Mouse (Mus musculus) midbrain, embryonic 15.5 days (tissue): ENCODE results near the gene Clasp2. TPM values are rescaled to one million over a fixed set of nuclear protein-coding genes. Genes with fewer than 3 reads are reported as not detected.

Experiments
- ATAC-seq: fragments of 200-750 bp; cut with Nextera tagmentation; replicated peaks from 2 replicates; pipeline ENCODE4 v1.8.0; 2017; ENCODE audit warnings: moderate TSS enrichment
- H3K27ac ChIP-seq: fragments of 300-500 bp; sonication (generic); 2 replicates; pipeline ENCODE4 v1.5.1; 2015; ENCODE audit warnings: mild to moderate bottlenecking, inconsistent platforms
- H3K27me3 ChIP-seq: fragments of 300-500 bp; sonication (generic); replicated peaks from 2 replicates; pipeline ENCODE4 v1.6.1; 2015; ENCODE audit warnings: inconsistent platforms
- H3K36me3 ChIP-seq: fragments of 300-500 bp; sonication (generic); replicated peaks from 2 replicates; pipeline ENCODE4 v1.6.1; 2015; ENCODE audit warnings: inconsistent platforms
- H3K4me1 ChIP-seq: fragments of 300-500 bp; sonication (generic); 2 replicates; pipeline ENCODE4 v1.6.1; 2015; ENCODE audit warnings: inconsistent platforms
- H3K4me2 ChIP-seq: fragments of 300-500 bp; sonication (generic); 2 replicates; pipeline ENCODE4 v1.6.1; 2015; ENCODE audit warnings: inconsistent platforms, mild to moderate bottlenecking, moderate library complexity
- H3K4me3 ChIP-seq: fragments of 300-500 bp; sonication (generic); 2 replicates; pipeline ENCODE4 v1.5.1; 2015; ENCODE audit warnings: mild to moderate bottlenecking, inconsistent platforms
- H3K9ac ChIP-seq: fragments of 300-500 bp; sonication (generic); 2 replicates; pipeline ENCODE4 v1.6.1; 2015; ENCODE audit warnings: mild to moderate bottlenecking, inconsistent platforms
- H3K9me3 ChIP-seq: fragments of 300-500 bp; sonication (generic); 2 replicates; pipeline ENCODE4 v1.6.1; 2016; ENCODE audit warnings: inconsistent platforms
- WGBS: fragments of 180-500 bp; shearing (Covaris S2); methylation state at CpG from one replicate; pipeline ENCODE4 v1.1.7; 2015; ENCODE audit warnings: mixed read lengths; 5-methylcytosine and 5-hydroxymethylcytosine counted together
- polyA plus RNA-seq: library from polyadenylated mRNA; unstranded; fragments of >200 nt; fragmentation: Nextera tagmentation; extraction: Ambion mirVana; gene quantifications from 2 replicates; pipeline ENCODE4 v1.2.1, GENCODE M21; 2015

Clasp2 gene
- polyA plus RNA-seq, 1 experiment from 2014 or later, result 143 TPM

- Histone ChIP-seq H3K4me2 (no peak overlapping the region), H3K4me3 (no peak overlapping the region), H3K9ac (no peak overlapping the region), H3K27ac (no peak overlapping the region), H3K9me3 (no peaks in the 10 kb centered on the region), H3K4me1 (no peaks in the 10 kb centered on the region), H3K27me3 (no peaks in the 10 kb centered on the region), H3K36me3 (no peaks in the 10 kb centered on the region)
- no peak for ATAC-seq
- 91% methylated on average over 18 of the region's 18 CpGs for WGBS
Measured at GRCm38 (mm10) chr9:113726991-113727680, 14.1 kb upstream of the Clasp2 start.

- Histone ChIP-seq H3K27me3 (no peaks in the 10 kb centered on the region), H3K9ac (no peak overlapping the region), H3K36me3 (no peaks in the 10 kb centered on the region), H3K9me3 (no peaks in the 10 kb centered on the region), H3K27ac (no peak overlapping the region), H3K4me2 (no peak overlapping the region), H3K4me3 (no peak overlapping the region), H3K4me1 (no peaks in the 10 kb centered on the region)
- WGBS, result 87% methylated on average over 3 of the region's 3 CpGs
- ATAC-seq, result no peak
Measured at GRCm38 (mm10) chr9:113731540-113731939, 9.7 kb upstream of the Clasp2 start.

GRCm38 (mm10) chr9:113735920-113736319 lies 5.4 kb upstream of the Clasp2 start:
- Histone ChIP-seq H3K9ac (no peak overlapping the region), H3K27ac (no peak overlapping the region), H3K4me2 (no peak overlapping the region), H3K4me1 (peaks cover 6% of the 10 kb centered on the region), H3K36me3 (no peaks in the 10 kb centered on the region), H3K27me3 (no peaks in the 10 kb centered on the region), H3K9me3 (no peaks in the 10 kb centered on the region), H3K4me3 (no peak overlapping the region)
- no peak for ATAC-seq

DNA sequence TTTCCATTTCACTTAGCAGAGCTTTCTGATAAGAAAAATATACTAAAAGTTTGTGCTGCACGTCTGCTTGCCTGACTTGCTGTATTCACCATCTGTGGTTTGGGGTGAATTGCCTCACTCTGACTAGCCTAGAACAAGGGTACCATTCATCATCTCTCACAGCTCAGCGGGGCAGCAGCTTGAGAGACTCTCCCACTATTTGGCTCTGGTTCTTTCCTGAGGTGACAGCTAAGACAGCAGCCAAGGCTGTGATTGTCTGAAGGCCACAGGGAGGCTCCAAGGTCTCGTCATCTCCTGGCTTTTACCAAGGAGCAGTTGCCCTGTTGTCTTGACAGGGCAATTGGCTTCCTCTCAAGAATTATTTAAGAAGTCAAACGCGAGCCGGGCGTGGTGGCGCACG lies 3.3 kb upstream of the Clasp2 start:
- Histone ChIP-seq H3K27ac (no peak overlapping the region), H3K4me3 (no peak overlapping the region), H3K9ac (no peak overlapping the region), H3K9me3 (no peaks in the 10 kb centered on the region), H3K36me3 (no peaks in the 10 kb centered on the region), H3K4me1 (peaks cover 17% of the 10 kb centered on the region), H3K4me2 (no peak overlapping the region), H3K27me3 (no peaks in the 10 kb centered on the region)
- no peak for ATAC-seq
- 76% methylated on average over 9 of the region's 9 CpGs for WGBS

- Histone ChIP-seq H3K4me1 (peaks cover 17% of the 10 kb centered on the region), H3K9me3 (no peaks in the 10 kb centered on the region), H3K4me3 (no peak overlapping the region), H3K36me3 (no peaks in the 10 kb centered on the region), H3K9ac (no peak overlapping the region), H3K27me3 (no peaks in the 10 kb centered on the region), H3K27ac (no peak overlapping the region), H3K4me2 (no peak overlapping the region)
- no peak for ATAC-seq
- 85% methylated on average over 6 of the region's 6 CpGs for WGBS
Measured at GRCm38 (mm10) chr9:113738941-113739340, 2.3 kb upstream of the Clasp2 start.

- Histone ChIP-seq H3K4me1 (peaks cover 17% of the 10 kb centered on the region), H3K9me3 (no peaks in the 10 kb centered on the region), H3K36me3 (no peaks in the 10 kb centered on the region), H3K27me3 (no peaks in the 10 kb centered on the region), H3K4me3 (peak overlapping the region; percentile 99), H3K4me2 (peak overlapping the region; percentile 99), H3K9ac (peak overlapping the region; percentile 56), H3K27ac (peak overlapping the region; percentile 65)
- under 1% methylated on average over 41 of the region's 64 CpGs for WGBS
- peak; percentile 77 for ATAC-seq
Measured at GRCm38 (mm10) chr9:113741637-113742137, 414 bp downstream of the Clasp2 start.

GRCm38 (mm10) chr9:113742361-113742794 lies 1.1 kb downstream of the Clasp2 start:
- Histone ChIP-seq H3K4me3 (peak overlapping the region; percentile 99), H3K36me3 (no peaks in the 10 kb centered on the region), H3K9me3 (no peaks in the 10 kb centered on the region), H3K4me1 (peaks cover 17% of the 10 kb centered on the region), H3K4me2 (peak overlapping the region; percentile 99), H3K9ac (peak overlapping the region; percentile 56; the same call in 1 of the 2 replicates), H3K27me3 (no peaks in the 10 kb centered on the region), H3K27ac (no peak overlapping the region)
- ATAC-seq, result no peak
- 4% methylated on average over 17 of the region's 17 CpGs for WGBS

DNA sequence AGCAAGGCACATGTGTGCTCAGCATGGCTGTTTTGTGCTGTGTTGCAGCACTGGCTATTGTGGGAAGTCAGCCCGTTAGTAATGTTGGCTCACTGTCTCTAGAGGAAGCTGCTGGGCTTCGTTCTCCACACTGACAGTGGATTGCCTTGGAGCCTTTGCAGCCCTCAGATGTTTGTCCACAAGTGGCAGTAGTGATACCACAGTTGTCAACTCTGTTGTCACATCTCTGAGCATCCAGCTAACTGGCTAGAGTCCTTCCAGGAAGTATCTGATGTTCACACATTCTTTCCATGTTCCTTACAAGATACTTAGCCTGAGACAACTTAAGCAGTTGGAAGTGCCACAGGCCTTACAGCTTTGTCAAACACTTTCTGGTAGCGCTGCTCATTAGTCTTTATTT lies 2.0 kb downstream of the Clasp2 start:
- ATAC-seq, result no peak
- H3K27ac ChIP-seq, result no peak overlapping the region

GRCm38 (mm10) chr9:113749356-113749755 lies 8.1 kb downstream of the Clasp2 start:
- no peak overlapping the region for H3K27ac ChIP-seq
- WGBS, result 82% methylated on average over 7 of the region's 7 CpGs
- no peaks in the 10 kb centered on the region for H3K27me3 ChIP-seq
- no peaks in the 10 kb centered on the region for H3K4me1 ChIP-seq
- H3K4me3 ChIP-seq, result no peak overlapping the region
- no peak for ATAC-seq
- H3K9ac ChIP-seq, result no peak overlapping the region
- H3K9me3 ChIP-seq, result no peaks in the 10 kb centered on the region
- H3K36me3 ChIP-seq, result no peaks in the 10 kb centered on the region
- no peak overlapping the region for H3K4me2 ChIP-seq

More for the DNA sequence above, 2.0 kb downstream of the Clasp2 start:
- H3K4me3 ChIP-seq, result no peak overlapping the region
- WGBS, result 49% methylated on average over 3 of the region's 3 CpGs
- no peak overlapping the region for H3K4me2 ChIP-seq
- H3K9me3 ChIP-seq, result no peaks in the 10 kb centered on the region
- no peaks in the 10 kb centered on the region for H3K27me3 ChIP-seq
- peaks cover 17% of the 10 kb centered on the region for H3K4me1 ChIP-seq
- no peak overlapping the region for H3K9ac ChIP-seq
- H3K36me3 ChIP-seq, result no peaks in the 10 kb centered on the region

- WGBS, result 87% methylated on average over 15 of the region's 15 CpGs
- H3K4me2 ChIP-seq, result no peak overlapping the region
- H3K27ac ChIP-seq, result no peak overlapping the region
- no peaks in the 10 kb centered on the region for H3K4me1 ChIP-seq
- no peak overlapping the region for H3K9ac ChIP-seq
- no peak overlapping the region for H3K4me3 ChIP-seq
- no peaks in the 10 kb centered on the region for H3K36me3 ChIP-seq
- H3K9me3 ChIP-seq, result no peaks in the 10 kb centered on the region
- H3K27me3 ChIP-seq, result no peaks in the 10 kb centered on the region
- no peak for ATAC-seq
Measured at GRCm38 (mm10) chr9:113755888-113756719, 14.8 kb downstream of the Clasp2 start.

DNA sequence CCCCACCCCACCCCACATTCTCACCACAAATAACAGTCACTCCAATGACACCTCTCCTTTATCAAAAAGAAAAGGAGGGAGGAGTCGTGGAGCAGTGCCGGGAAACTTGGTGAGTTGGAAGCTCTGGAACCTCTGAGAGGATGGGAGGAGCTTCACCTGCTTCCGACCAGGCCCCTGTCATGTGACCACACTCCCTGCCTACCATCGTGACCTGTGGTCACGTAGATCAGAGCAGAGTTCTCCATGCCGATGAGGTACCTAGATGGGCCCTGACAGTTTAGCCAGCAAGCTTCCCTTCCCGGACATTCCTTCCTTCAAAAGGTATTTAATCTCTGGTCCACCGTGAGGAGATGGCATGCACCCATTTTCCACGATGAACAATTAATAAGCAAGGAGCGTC lies 17.2 kb downstream of the Clasp2 start:
- H3K4me1 ChIP-seq, result no peaks in the 10 kb centered on the region
- no peaks in the 10 kb centered on the region for H3K36me3 ChIP-seq
- 97% methylated on average over 10 of the region's 10 CpGs for WGBS
- no peak overlapping the region for H3K4me3 ChIP-seq
- ATAC-seq, result no peak
- H3K27me3 ChIP-seq, result no peaks in the 10 kb centered on the region
- H3K27ac ChIP-seq, result no peak overlapping the region
- H3K9me3 ChIP-seq, result no peaks in the 10 kb centered on the region
- no peak overlapping the region for H3K9ac ChIP-seq
- H3K4me2 ChIP-seq, result no peak overlapping the region

GRCm38 (mm10) chr9:113759684-113760083 lies 18.4 kb downstream of the Clasp2 start:
- Histone ChIP-seq H3K9me3 (no peaks in the 10 kb centered on the region), H3K4me3 (no peak overlapping the region), H3K36me3 (no peaks in the 10 kb centered on the region), H3K27ac (no peak overlapping the region), H3K9ac (no peak overlapping the region), H3K27me3 (no peaks in the 10 kb centered on the region), H3K4me2 (no peak overlapping the region), H3K4me1 (no peaks in the 10 kb centered on the region)
- 100% methylated on average over 1 of the region's 1 CpGs for WGBS
- no peak for ATAC-seq
